Mouse (Mus musculus) splenic B cell, adult 2 months (primary cell): ENCODE measurements around the gene Chchd4.
A peak's percentile ranks its signal among the peaks of the same experiment; 100 is the strongest.

ENCODE experiments used
- DNase-seq: peaks from one replicate; pipeline ENCODE4 v3.0.0-alpha.2; 2011; ENCODE audit warnings: low read depth, low spot score
- H3K27me3 ChIP-seq: 2 replicates; pipeline ENCODE4 v1.6.1; 2012; ENCODE audit warnings: mild to moderate bottlenecking, low read length, moderate library complexity, mixed read lengths; ENCODE audit not compliant: control insufficient read depth, poor library complexity, insufficient read depth, severe bottlenecking
- H3K36me3 ChIP-seq: 2 replicates; pipeline ENCODE4 v1.6.1; 2012; ENCODE audit warnings: mild to moderate bottlenecking, low read length, moderate library complexity, mixed read lengths; ENCODE audit not compliant: control insufficient read depth, poor library complexity, insufficient read depth, severe bottlenecking

Gene Chchd4

GRCm38 (mm10) chr6:91472868-91473804 is at the start of gene Chchd4, which contains the start of gene Tmem43:
Chchd4 (minus strand) TSS chr6:91473546.
Tmem43 (plus strand) TSS chr6:91473703.
- DNase-seq: peak; percentile 99
- H3K27me3 ChIP-seq: no peaks in the 10 kb centered on the region
- no peaks in the 10 kb centered on the region for H3K36me3 ChIP-seq

- H3K36me3 ChIP-seq: peaks cover 12% of the 10 kb centered on the region; the same call in 1 of the 2 replicates
- no peak for DNase-seq
- no peaks in the 10 kb centered on the region for H3K27me3 ChIP-seq
Observed at GRCm38 (mm10) chr6:91522816-91523215, 49.5 kb upstream of the Chchd4 start.

GRCm38 (mm10) chr6:91518454-91519020 is 45.2 kb upstream of the Chchd4 start:
- peaks cover 12% of the 10 kb centered on the region; the same call in 1 of the 2 replicates for H3K36me3 ChIP-seq
- no peak for DNase-seq
- H3K27me3 ChIP-seq: no peaks in the 10 kb centered on the region

GRCm38 (mm10) chr6:91515545-91516449 is 42.5 kb upstream of the Chchd4 start, which contains the start of the genes Xpc and Lsm3:
Xpc (minus strand) TSS chr6:91515888.
Lsm3 (plus strand) TSS chr6:91515928.
- peak; percentile 98 for DNase-seq
- H3K36me3 ChIP-seq: no peaks in the 10 kb centered on the region; the same call in 1 of the 2 replicates
- no peaks in the 10 kb centered on the region for H3K27me3 ChIP-seq

- DNase-seq: peak; percentile 8
- no peaks in the 10 kb centered on the region for H3K27me3 ChIP-seq
Observed at GRCm38 (mm10) chr6:91514737-91515362, 41.5 kb upstream of the Chchd4 start.

GRCm38 (mm10) chr6:91514135-91514534 is 40.8 kb upstream of the Chchd4 start:
- DNase-seq: no peak
- H3K36me3 ChIP-seq: no peaks in the 10 kb centered on the region
- H3K27me3 ChIP-seq: no peaks in the 10 kb centered on the region

More at GRCm38 (mm10) chr6:91514737-91515362, 41.5 kb upstream of the Chchd4 start:
- H3K36me3 ChIP-seq: no peaks in the 10 kb centered on the region; the same call in 1 of the 2 replicates

GRCm38 (mm10) chr6:91510211-91510610 is 36.9 kb upstream of the Chchd4 start:
- Histone ChIP-seq H3K36me3 (peaks cover 11% of the 10 kb centered on the region), H3K27me3 (no peaks in the 10 kb centered on the region)
- no peak for DNase-seq

GRCm38 (mm10) chr6:91509326-91509725 is 36.0 kb upstream of the Chchd4 start:
- H3K36me3 ChIP-seq: peaks cover 15% of the 10 kb centered on the region
- peak; percentile 75 for DNase-seq
- no peaks in the 10 kb centered on the region for H3K27me3 ChIP-seq

GRCm38 (mm10) chr6:91508041-91508440 is 34.7 kb upstream of the Chchd4 start:
- no peak for DNase-seq
- no peaks in the 10 kb centered on the region for H3K27me3 ChIP-seq
- peaks cover 17% of the 10 kb centered on the region for H3K36me3 ChIP-seq

- no peaks in the 10 kb centered on the region for H3K27me3 ChIP-seq
- DNase-seq: no peak
- peaks cover 17% of the 10 kb centered on the region for H3K36me3 ChIP-seq
Observed at GRCm38 (mm10) chr6:91506036-91506435, 32.7 kb upstream of the Chchd4 start.

- DNase-seq: no peak
- Histone ChIP-seq H3K36me3 (peaks cover 20% of the 10 kb centered on the region), H3K27me3 (no peaks in the 10 kb centered on the region)
Observed at GRCm38 (mm10) chr6:91503302-91503701, 30.0 kb upstream of the Chchd4 start.

GRCm38 (mm10) chr6:91494526-91494925 is 21.2 kb upstream of the Chchd4 start:
- no peak for DNase-seq
- Histone ChIP-seq H3K27me3 (no peaks in the 10 kb centered on the region), H3K36me3 (peaks cover 5% of the 10 kb centered on the region)

- no peaks in the 10 kb centered on the region for H3K27me3 ChIP-seq
- peaks cover 5% of the 10 kb centered on the region for H3K36me3 ChIP-seq
- DNase-seq: no peak
Observed at GRCm38 (mm10) chr6:91493053-91493452, 19.7 kb upstream of the Chchd4 start.

GRCm38 (mm10) chr6:91491004-91491403 is 17.7 kb upstream of the Chchd4 start:
- H3K36me3 ChIP-seq: peaks cover 6% of the 10 kb centered on the region
- DNase-seq: no peak

More at GRCm38 (mm10) chr6:91491004-91491403, 17.7 kb upstream of the Chchd4 start:
- no peaks in the 10 kb centered on the region for H3K27me3 ChIP-seq
